Mouse (Mus musculus) embryonic facial prominence, embryonic 10.5 days (tissue): ENCODE measurements around the gene Gm10352. TPM values are rescaled to one million over a fixed set of nuclear protein-coding genes. Genes with fewer than 3 reads are reported as not detected.
"Not testable (repeated sequence)": the region's sequence is repeated elsewhere in the genome, so short reads cannot be mapped to it uniquely, and the experiment has no call there.

ENCODE experiments used
- DNase-seq: peaks from one replicate; pipeline ENCODE4 v3.0.0-alpha.2; 2017; ENCODE audit warnings: low spot score
- H3K27ac ChIP-seq: fragments of 300-500 bp; sonication (generic); replicated peaks from 2 replicates; pipeline ENCODE4 v1.5.1; 2016; ENCODE audit warnings: mild to moderate bottlenecking
- H3K27me3 ChIP-seq: fragments of 300-500 bp; sonication (generic); replicated peaks from 2 replicates; pipeline ENCODE4 v1.6.1; 2016; ENCODE audit warnings: low read depth, mild to moderate bottlenecking; ENCODE audit not compliant: poor library complexity, severe bottlenecking
- H3K36me3 ChIP-seq: fragments of 300-500 bp; sonication (generic); replicated peaks from 2 replicates; pipeline ENCODE4 v1.6.1; 2016; ENCODE audit warnings: mild to moderate bottlenecking, moderate library complexity
- H3K4me1 ChIP-seq: fragments of 300-500 bp; sonication (generic); 2 replicates; pipeline ENCODE4 v1.6.1; 2016
- H3K4me3 ChIP-seq: fragments of 300-500 bp; sonication (generic); 2 replicates; pipeline ENCODE4 v1.5.1; 2016; ENCODE audit warnings: mild to moderate bottlenecking, moderate library complexity
- H3K9me3 ChIP-seq: fragments of 300-500 bp; sonication (generic); 2 replicates; pipeline ENCODE4 v1.6.1; 2016; ENCODE audit warnings: mild to moderate bottlenecking
- WGBS: fragments of 180-500 bp; shearing (Covaris S2); methylation state at CpG from one replicate; pipeline ENCODE4 v1.1.7; 2016; 5-methylcytosine and 5-hydroxymethylcytosine counted together
- polyA plus RNA-seq: library from polyadenylated mRNA; unstranded; fragments of >200 nt; fragmentation: Nextera tagmentation; extraction: Ambion mirVana; gene quantifications from 2 replicates; pipeline ENCODE4 v1.2.1, GENCODE M21; 2016

Gm10352 gene
- not detected in 2 replicates for polyA plus RNA-seq

DNA sequence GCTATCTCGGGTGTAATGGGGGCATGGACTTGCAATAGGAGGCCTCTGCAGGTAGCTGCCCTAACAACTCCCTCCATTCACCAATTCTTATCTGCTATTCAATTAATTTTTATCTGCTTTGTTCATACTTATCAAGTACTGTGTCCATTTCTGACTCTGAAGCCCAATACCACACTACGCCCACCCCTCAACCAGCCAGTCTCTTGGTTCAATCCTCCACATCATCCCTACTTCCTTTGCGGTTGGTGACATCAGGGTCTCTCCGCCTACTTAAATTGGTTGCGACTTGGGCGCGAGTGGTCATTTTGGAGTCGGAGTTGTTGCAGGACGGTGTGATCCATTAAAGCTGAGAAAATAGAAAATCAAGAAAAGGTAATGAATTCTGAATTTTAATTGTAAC, at the start of gene Gm10352:
TSS of gene Gm10352 (plus strand) at position 301 of the 400 bp plus-strand sequence.
- H3K27me3 ChIP-seq, H3K36me3 ChIP-seq, H3K27ac ChIP-seq, H3K4me1 ChIP-seq, DNase-seq, H3K9me3 ChIP-seq, H3K4me3 ChIP-seq: not testable (repeated sequence)
- WGBS = no CpG with 5 or more reads among the region's 9 CpGs

DNA sequence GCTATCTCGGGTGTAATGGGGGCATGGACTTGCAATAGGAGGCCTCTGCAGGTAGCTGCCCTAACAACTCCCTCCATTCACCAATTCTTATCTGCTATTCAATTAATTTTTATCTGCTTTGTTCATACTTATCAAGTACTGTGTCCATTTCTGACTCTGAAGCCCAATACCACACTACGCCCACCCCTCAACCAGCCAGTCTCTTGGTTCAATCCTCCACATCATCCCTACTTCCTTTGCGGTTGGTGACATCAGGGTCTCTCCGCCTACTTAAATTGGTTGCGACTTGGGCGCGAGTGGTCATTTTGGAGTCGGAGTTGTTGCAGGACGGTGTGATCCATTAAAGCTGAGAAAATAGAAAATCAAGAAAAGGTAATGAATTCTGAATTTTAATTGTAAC, 31.5 kb downstream of the Gm10352 start, which contains the start of gene Gm29289:
TSS of gene Gm29289 (plus strand) at position 301 of the 400 bp plus-strand sequence.
- not testable (repeated sequence) for H3K27ac ChIP-seq, H3K9me3 ChIP-seq, H3K36me3 ChIP-seq, DNase-seq, H3K4me3 ChIP-seq, H3K4me1 ChIP-seq, H3K27me3 ChIP-seq
- no CpG with 5 or more reads among the region's 9 CpGs for WGBS

Other genes with a start within 250 kb of the Gm10352 start
- gene Sry, start 237.3 kb upstream of the Gm10352 start, polyA plus RNA-seq = not detected in 2 replicates
- not detected in 2 replicates for gene H2al2b, start 180.3 kb upstream of the Gm10352 start, polyA plus RNA-seq
- gene Gm4064, start 104.8 kb upstream of the Gm10352 start, polyA plus RNA-seq = not detected in 2 replicates
- gene Rbmy, start 70.3 kb upstream of the Gm10352 start, polyA plus RNA-seq = not detected in 2 replicates
- not detected in 2 replicates for gene Gm10256, start 70.3 kb upstream of the Gm10352 start, polyA plus RNA-seq
- not detected in 2 replicates for gene Gm29289, start 31.6 kb downstream of the Gm10352 start, polyA plus RNA-seq